Mouse (Mus musculus) hindbrain, embryonic 15.5 days (tissue): ENCODE measurements at regions not wholly inside any gene's neighbourhood (a gene's known extent, or its start where the extent isn't known, plus 50 kb on each side); places are given as distances from the start of the nearest gene placed in this dataset.

Source experiments
- ATAC-seq: fragments of 200-750 bp; cut with Nextera tagmentation; 2 replicates; pipeline ENCODE4 v1.8.0; 2017; ENCODE audit warnings: low read depth, moderate number of reproducible peaks, moderate TSS enrichment; ENCODE audit not compliant: low FRiP score
- H3K27ac ChIP-seq: fragments of 300-500 bp; sonication (generic); replicated peaks from 2 replicates; pipeline ENCODE4 v1.5.1; 2015; ENCODE audit warnings: mild to moderate bottlenecking, inconsistent platforms
- H3K27me3 ChIP-seq: fragments of 300-500 bp; sonication (generic); 2 replicates; pipeline ENCODE4 v1.6.1; 2015; ENCODE audit warnings: control low read depth, inconsistent platforms
- H3K36me3 ChIP-seq: fragments of 300-500 bp; sonication (generic); 2 replicates; pipeline ENCODE4 v1.6.1; 2015; ENCODE audit warnings: control low read depth, inconsistent platforms
- H3K4me1 ChIP-seq: fragments of 300-500 bp; sonication (generic); replicated peaks from 2 replicates; pipeline ENCODE4 v1.6.1; 2015; ENCODE audit warnings: control low read depth, inconsistent platforms
- H3K4me2 ChIP-seq: fragments of 300-500 bp; sonication (generic); 2 replicates; pipeline ENCODE4 v1.6.1; 2015; ENCODE audit warnings: moderate library complexity, mild to moderate bottlenecking, inconsistent platforms
- H3K4me3 ChIP-seq: fragments of 300-500 bp; sonication (generic); 2 replicates; pipeline ENCODE4 v1.5.1; 2015; ENCODE audit warnings: mild to moderate bottlenecking, inconsistent platforms
- H3K9ac ChIP-seq: fragments of 300-500 bp; sonication (generic); 2 replicates; pipeline ENCODE4 v1.6.1; 2015; ENCODE audit warnings: inconsistent platforms
- H3K9me3 ChIP-seq: fragments of 300-500 bp; sonication (generic); 2 replicates; pipeline ENCODE4 v1.6.1; 2016; ENCODE audit warnings: control low read depth, inconsistent platforms
- WGBS: fragments of 180-500 bp; shearing (Covaris S2); methylation state at CpG from one replicate; pipeline ENCODE4 v1.1.7; 2015; 5-methylcytosine and 5-hydroxymethylcytosine counted together

GRCm38 (mm10) chr16:93192651-93193173 lies 366.8 kb upstream of the Runx1 start:
- Histone ChIP-seq H3K9me3 (no peaks in the 10 kb centered on the region), H3K4me3 (no peak overlapping the region), H3K36me3 (no peaks in the 10 kb centered on the region), H3K27me3 (no peaks in the 10 kb centered on the region), H3K4me1 (no peaks in the 10 kb centered on the region), H3K4me2 (no peak overlapping the region), H3K27ac (no peak overlapping the region), H3K9ac (no peak overlapping the region)
- ATAC-seq: no peak
- WGBS: 80% methylated on average over 9 of the region's 9 CpGs

DNA sequence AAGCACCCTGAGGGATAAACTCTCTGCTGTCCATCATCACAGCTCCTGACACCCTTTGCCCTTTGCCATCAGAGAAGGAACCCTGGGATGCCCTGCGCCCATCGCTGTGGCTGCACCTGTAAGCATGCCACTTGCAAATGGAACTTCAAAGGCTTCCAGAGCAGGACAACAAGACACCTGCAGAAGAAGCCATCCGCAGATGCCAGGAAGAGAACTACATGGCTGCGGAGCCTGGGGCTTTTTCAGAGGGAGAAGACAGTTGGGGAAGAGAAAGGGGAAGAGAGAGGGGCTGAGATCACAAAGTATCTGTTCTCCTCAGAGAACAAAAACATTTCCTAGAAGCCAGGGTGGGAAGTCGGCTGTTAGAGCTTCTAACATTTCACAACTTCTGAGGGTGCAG lies 365.2 kb upstream of the Runx1 start:
- Histone ChIP-seq H3K27me3 (no peaks in the 10 kb centered on the region), H3K4me1 (no peaks in the 10 kb centered on the region), H3K9me3 (no peaks in the 10 kb centered on the region), H3K36me3 (no peaks in the 10 kb centered on the region), H3K9ac (no peak overlapping the region), H3K4me3 (no peak overlapping the region), H3K27ac (no peak overlapping the region), H3K4me2 (no peak overlapping the region)
- ATAC-seq: no peak
- 86% methylated on average over 5 of the region's 5 CpGs for WGBS

DNA sequence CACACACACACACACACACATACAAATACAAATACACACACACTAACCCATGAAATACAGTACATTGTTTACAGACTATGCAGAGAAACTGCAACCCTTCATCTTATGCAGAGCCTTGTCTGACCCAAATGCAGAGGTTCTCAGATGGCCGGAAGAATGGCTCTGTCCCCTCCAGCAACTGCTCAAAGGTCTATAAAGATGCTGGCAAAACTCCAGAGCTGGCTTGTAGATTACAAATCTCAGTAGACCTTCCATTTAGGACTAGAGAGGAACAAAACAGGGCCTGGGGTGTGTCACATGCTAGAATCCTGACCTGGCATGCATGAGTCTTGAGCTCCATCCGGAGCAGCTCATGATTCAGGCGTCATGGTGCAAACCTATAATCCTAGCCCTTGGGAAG lies 364.4 kb upstream of the Runx1 start:
- Histone ChIP-seq H3K27ac (no peak overlapping the region), H3K27me3 (no peaks in the 10 kb centered on the region), H3K4me3 (no peak overlapping the region), H3K9me3 (no peaks in the 10 kb centered on the region), H3K4me2 (no peak overlapping the region), H3K9ac (no peak overlapping the region), H3K36me3 (no peaks in the 10 kb centered on the region), H3K4me1 (no peaks in the 10 kb centered on the region)
- no peak for ATAC-seq
- WGBS: 80% methylated on average over 3 of the region's 3 CpGs

- ATAC-seq: no peak
- Histone ChIP-seq H3K27ac (no peak overlapping the region), H3K36me3 (no peaks in the 10 kb centered on the region), H3K4me3 (no peak overlapping the region), H3K9ac (no peak overlapping the region), H3K4me2 (no peak overlapping the region), H3K27me3 (no peaks in the 10 kb centered on the region), H3K9me3 (no peaks in the 10 kb centered on the region), H3K4me1 (no peaks in the 10 kb centered on the region)
- WGBS: 71% methylated on average over 3 of the region's 3 CpGs
Measured at GRCm38 (mm10) chr16:93189875-93190274, 363.9 kb upstream of the Runx1 start.

- no peak for ATAC-seq
- Histone ChIP-seq H3K36me3 (no peaks in the 10 kb centered on the region), H3K27ac (no peak overlapping the region), H3K9me3 (no peaks in the 10 kb centered on the region), H3K9ac (no peak overlapping the region), H3K4me3 (no peak overlapping the region), H3K4me2 (no peak overlapping the region), H3K27me3 (no peaks in the 10 kb centered on the region), H3K4me1 (no peaks in the 10 kb centered on the region)
- WGBS: 89% methylated on average over 5 of the region's 5 CpGs
Measured at GRCm38 (mm10) chr16:93189412-93189811, 363.5 kb upstream of the Runx1 start.

DNA sequence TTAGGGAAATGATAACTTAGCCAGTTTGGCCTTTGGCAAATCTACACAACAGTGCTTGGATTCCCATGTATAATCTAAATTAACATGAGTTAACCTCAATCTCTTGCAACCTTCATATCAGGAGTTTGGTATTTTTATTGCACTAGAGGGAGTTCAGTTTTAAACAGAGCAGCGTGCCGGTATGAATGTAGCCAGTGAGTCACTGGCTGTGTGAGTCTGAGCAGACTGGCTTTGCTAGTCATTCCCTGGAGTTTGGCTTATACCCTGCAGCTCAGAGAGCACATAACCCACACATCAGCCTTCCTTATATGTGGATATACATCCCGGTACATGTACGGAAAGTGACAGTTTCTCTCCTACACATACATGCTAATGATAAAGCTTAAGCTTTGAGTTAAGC lies 360.6 kb upstream of the Runx1 start:
- H3K4me3 ChIP-seq: no peak overlapping the region
- no peaks in the 10 kb centered on the region for H3K36me3 ChIP-seq
- H3K4me1 ChIP-seq: no peaks in the 10 kb centered on the region
- H3K9ac ChIP-seq: no peak overlapping the region
- no peaks in the 10 kb centered on the region for H3K27me3 ChIP-seq
- no peak overlapping the region for H3K27ac ChIP-seq
- ATAC-seq: no peak
- no peaks in the 10 kb centered on the region for H3K9me3 ChIP-seq
- H3K4me2 ChIP-seq: no peak overlapping the region
- WGBS: 89% methylated on average over 4 of the region's 4 CpGs

DNA sequence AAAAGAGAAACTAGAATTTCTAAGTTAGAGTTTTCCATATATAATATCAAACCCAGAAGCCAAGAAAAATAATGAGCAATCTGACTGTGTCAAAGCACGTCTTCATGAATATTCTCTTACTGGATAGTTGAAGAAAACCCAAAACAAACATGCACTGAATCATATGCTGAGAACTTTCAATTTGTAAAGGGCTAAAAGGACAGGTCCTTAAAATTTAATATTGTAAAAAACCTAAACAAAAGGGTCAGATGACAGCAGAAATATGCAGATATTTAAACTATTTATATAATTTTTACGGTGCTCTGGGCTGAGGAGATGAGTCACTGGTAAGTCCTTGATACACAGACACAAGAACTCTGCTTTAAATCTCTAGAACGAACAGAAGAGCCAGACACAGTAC lies 356.7 kb upstream of the Runx1 start:
- Histone ChIP-seq H3K4me1 (no peaks in the 10 kb centered on the region), H3K9me3 (no peaks in the 10 kb centered on the region), H3K27me3 (no peaks in the 10 kb centered on the region), H3K27ac (no peak overlapping the region), H3K4me3 (no peak overlapping the region), H3K4me2 (no peak overlapping the region), H3K9ac (no peak overlapping the region), H3K36me3 (no peaks in the 10 kb centered on the region)
- 86% methylated on average over 3 of the region's 3 CpGs for WGBS
- ATAC-seq: no peak

- H3K4me3 ChIP-seq: no peak overlapping the region
- whole genome bisulfite sequencing: 95% methylated on average over 8 of the region's 8 CpGs
Measured at GRCm38 (mm10) chr16:93181497-93181896, 355.5 kb upstream of the Runx1 start.

GRCm38 (mm10) chr16:93180213-93180612 lies 354.3 kb upstream of the Runx1 start:
- Histone ChIP-seq H3K36me3 (no peaks in the 10 kb centered on the region), H3K9me3 (no peaks in the 10 kb centered on the region), H3K4me2 (no peak overlapping the region), H3K9ac (no peak overlapping the region), H3K4me3 (no peak overlapping the region), H3K27ac (no peak overlapping the region), H3K27me3 (no peaks in the 10 kb centered on the region), H3K4me1 (no peaks in the 10 kb centered on the region)
- 93% methylated on average over 5 of the region's 5 CpGs for WGBS
- no peak for ATAC-seq

More at GRCm38 (mm10) chr16:93181497-93181896, 355.5 kb upstream of the Runx1 start:
- Histone ChIP-seq H3K9ac (no peak overlapping the region), H3K27ac (no peak overlapping the region), H3K9me3 (no peaks in the 10 kb centered on the region), H3K4me2 (no peak overlapping the region), H3K4me1 (no peaks in the 10 kb centered on the region), H3K36me3 (no peaks in the 10 kb centered on the region), H3K27me3 (no peaks in the 10 kb centered on the region)
- no peak for ATAC-seq

DNA sequence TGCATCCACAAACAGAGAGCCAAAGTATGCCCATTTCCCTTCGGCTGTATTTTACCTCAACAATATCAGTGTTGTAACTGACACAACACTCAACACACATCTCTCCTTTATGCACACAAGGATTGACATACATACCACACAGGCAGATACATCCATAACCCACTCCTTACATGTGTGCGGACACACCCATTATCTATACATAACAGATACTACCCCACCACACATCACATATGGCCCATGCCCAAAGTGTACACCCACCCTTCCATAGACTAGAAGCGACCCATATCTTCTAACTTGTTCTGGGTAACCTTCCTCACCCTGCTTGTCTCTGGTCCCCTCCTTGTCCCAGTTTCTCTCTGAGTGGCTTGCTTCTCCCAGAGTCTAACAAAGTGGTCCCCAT lies 340.7 kb upstream of the Runx1 start:
- 94% methylated on average over 3 of the region's 3 CpGs for WGBS

GRCm38 (mm10) chr16:93158526-93159226 lies 332.7 kb upstream of the Runx1 start:
- no peak for ATAC-seq
- WGBS: 84% methylated on average over 8 of the region's 8 CpGs

More for the DNA sequence above, 340.7 kb upstream of the Runx1 start:
- Histone ChIP-seq H3K4me1 (no peaks in the 10 kb centered on the region), H3K27ac (no peak overlapping the region), H3K4me3 (no peak overlapping the region), H3K9ac (no peak overlapping the region), H3K4me2 (no peak overlapping the region), H3K27me3 (no peaks in the 10 kb centered on the region), H3K9me3 (no peaks in the 10 kb centered on the region), H3K36me3 (no peaks in the 10 kb centered on the region)
- ATAC-seq: no peak

GRCm38 (mm10) chr16:93153545-93154329 lies 327.8 kb upstream of the Runx1 start:
- 82% methylated on average over 14 of the region's 14 CpGs for WGBS
- no peak for ATAC-seq
- no peak overlapping the region for H3K27ac ChIP-seq
- no peaks in the 10 kb centered on the region for H3K36me3 ChIP-seq
- no peaks in the 10 kb centered on the region for H3K9me3 ChIP-seq
- no peak overlapping the region for H3K9ac ChIP-seq
- H3K4me3 ChIP-seq: no peak overlapping the region
- no peaks in the 10 kb centered on the region for H3K4me1 ChIP-seq
- H3K4me2 ChIP-seq: no peak overlapping the region
- H3K27me3 ChIP-seq: no peaks in the 10 kb centered on the region

More at GRCm38 (mm10) chr16:93158526-93159226, 332.7 kb upstream of the Runx1 start:
- Histone ChIP-seq H3K36me3 (no peaks in the 10 kb centered on the region), H3K4me2 (no peak overlapping the region), H3K9ac (no peak overlapping the region), H3K4me1 (no peaks in the 10 kb centered on the region), H3K4me3 (no peak overlapping the region), H3K9me3 (no peaks in the 10 kb centered on the region), H3K27ac (no peak overlapping the region), H3K27me3 (no peaks in the 10 kb centered on the region)
